Mouse (Mus musculus) Muller cell, postnatal 12 days (primary cell): ENCODE data around the gene Zfp2.

Source experiments
- DNase-seq: peaks from one replicate; pipeline ENCODE4 v3.0.0-alpha.2; 2015; ENCODE audit errors: inconsistent ontology term

Zfp2 gene

GRCm38 (mm10) chr11:50878641-50879040 is 37.3 kb downstream of the Zfp2 start:
- DNase-seq = no peak

GRCm38 (mm10) chr11:50850989-50851601 is 64.9 kb downstream of the Zfp2 start:
- peak; percentile 40 for DNase-seq

- DNase-seq = peak; percentile 14
Measured at GRCm38 (mm10) chr11:50850177-50850735, 65.7 kb downstream of the Zfp2 start, which contains the start of gene Grm6. Gene Grm6, plus strand, starts transcription at chr11:50850685.

GRCm38 (mm10) chr11:50849310-50849709 is 66.7 kb downstream of the Zfp2 start:
- no peak for DNase-seq
